ENCODE assay signal across 22 mouse cellular contexts in the genomic region with DNA sequence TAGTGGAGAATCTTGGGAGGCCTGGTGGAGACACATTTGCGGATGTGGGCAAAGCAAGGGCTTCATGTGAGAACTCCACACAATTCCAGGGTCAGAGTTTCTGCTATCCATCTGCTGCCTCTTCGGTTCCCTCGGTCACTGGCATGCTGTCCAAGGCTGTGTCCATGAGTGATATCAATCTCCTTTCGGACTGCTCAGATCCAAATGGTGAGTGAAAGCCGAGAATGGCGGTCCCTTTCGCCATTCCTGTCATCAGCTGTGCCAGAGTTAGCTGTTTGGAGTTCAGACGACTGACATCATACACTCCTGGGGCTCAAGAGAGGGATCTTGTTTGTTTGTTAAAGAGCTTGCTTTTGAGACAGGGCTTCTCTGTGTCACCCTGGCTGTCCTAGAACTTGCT. TPM values are rescaled to one million over a fixed set of nuclear protein-coding genes. Genes with fewer than 3 reads are reported as not detected.
"Had no signal": no experiment of that assay in that cellular context is flagged by ENCODE, and none has a peak within 500 bp of the region (broad histone marks: within the 10 kb centered on the region; RNA-seq: fewer than 3 reads in every experiment).

No protein-coding gene starts in this region.

- H3K4me3 ChIP-seq: lung, embryonic 15.5 days; megakaryocyte, embryonic 14.5 days; midbrain, embryonic 13.5 days; midbrain, embryonic 15.5 days; neural tube, embryonic 12.5 days; stomach, embryonic 15.5 days had no signal

- H3K36me3 ChIP-seq: lung, embryonic 15.5 days; midbrain, embryonic 13.5 days; midbrain, embryonic 15.5 days; neural tube, embryonic 12.5 days; stomach, embryonic 15.5 days had no signal

- H3K9me3 ChIP-seq: lung, embryonic 15.5 days; megakaryocyte, embryonic 14.5 days; midbrain, embryonic 13.5 days; midbrain, embryonic 15.5 days; neural tube, embryonic 12.5 days; stomach, embryonic 15.5 days had no signal

- H3K9ac ChIP-seq: liver, postnatal 0 days; lung, embryonic 15.5 days; midbrain, embryonic 13.5 days; midbrain, embryonic 15.5 days; neural tube, embryonic 12.5 days; stomach, embryonic 15.5 days had no signal

- H3K27me3 ChIP-seq: lung, embryonic 15.5 days; megakaryocyte, embryonic 14.5 days; midbrain, embryonic 13.5 days; midbrain, embryonic 15.5 days; neural tube, embryonic 12.5 days; stomach, embryonic 15.5 days had no signal

- H3K4me2 ChIP-seq: lung, embryonic 15.5 days; midbrain, embryonic 11.5 days; midbrain, embryonic 13.5 days; midbrain, embryonic 15.5 days; neural tube, embryonic 12.5 days had no signal

- H3K27ac ChIP-seq: lung, embryonic 15.5 days; macrophage; midbrain, embryonic 13.5 days; midbrain, embryonic 15.5 days; neural tube, embryonic 12.5 days; stomach, embryonic 15.5 days had no signal

- ATAC-seq: liver, postnatal 0 days; midbrain, embryonic 13.5 days; midbrain, embryonic 15.5 days had no signal

- DNase-seq: liver, postnatal 0 days; lung, adult 2 months; lung, postnatal 14 days; right cerebral cortex, postnatal 14 days; thymus, adult 2 months; thymus, postnatal 25 days; thymus, postnatal 4 days had no signal

RNA-seq across cellular contexts. Expression of a gene that starts 38.5 kb away (rescaled TPM):
- total RNA-seq: megakaryocyte progenitor cell, adult 5-6 weeks; midbrain, postnatal 0 days; monocyte, adult 5-6 weeks; neutrophil, adult 5-6 weeks had no signal
- polyA plus RNA-seq: liver, postnatal 0 days; lung, embryonic 15.5 days; macrophage; midbrain, embryonic 13.5 days; midbrain, embryonic 15.5 days; midbrain, postnatal 0 days; neural tube, embryonic 12.5 days; neural tube, embryonic 14.5 days; spleen, adult 2 months; stomach, embryonic 15.5 days; testis, adult 2 months; thymus, adult 2 months had no signal
